27 mouse cellular contexts compared by ENCODE assay signal in the genomic region with DNA sequence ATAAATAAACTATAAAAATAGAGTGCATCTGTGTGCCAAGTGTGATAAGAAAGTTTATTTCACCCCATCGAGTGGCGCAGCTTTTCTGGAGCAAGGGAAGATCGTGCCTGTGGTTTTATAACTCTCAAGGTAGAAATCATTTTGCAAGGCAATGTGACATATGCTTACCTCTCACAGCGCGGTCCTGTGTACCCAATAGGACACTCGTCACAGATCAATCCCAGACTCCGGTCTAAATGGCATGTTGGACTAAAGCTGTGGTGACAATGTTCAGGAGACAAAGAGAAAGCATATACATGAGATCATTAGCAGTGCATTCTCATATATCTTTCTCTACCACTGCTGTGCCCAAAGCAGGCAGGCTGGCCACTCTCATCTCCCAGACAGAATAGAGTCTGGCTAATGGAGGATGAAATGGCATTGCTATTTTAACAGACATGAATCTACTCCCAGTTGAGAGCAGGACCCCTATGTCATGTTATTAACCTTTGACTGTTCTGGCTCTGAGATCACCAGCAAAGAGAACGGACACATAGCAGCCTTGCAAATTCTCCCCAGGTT.
A peak's percentile ranks its signal among the peaks of the same experiment; 100 is the strongest.
DNase-seq lines count a peak whose midpoint lies in the region; ATAC-seq and TF ChIP-seq lines count a peak whose summit lies in the region.
"Had no signal": no experiment of that assay in that cellular context is flagged by ENCODE, and none has a peak within 500 bp of the region (broad histone marks: within the 10 kb centered on the region; RNA-seq: fewer than 3 reads in every experiment).

No protein-coding gene starts in this region.

- no peak for TF ChIP-seq CTCF in gastrocnemius, adult 2 months (IDR thresholded peaks at IDR 0.05)

- no peak overlapping the region for H3K9ac ChIP-seq in intestine, embryonic 15.5 days
- no peak overlapping the region for H3K9ac ChIP-seq in intestine, embryonic 16.5 days (ENCODE audit: low read depth, low read length)
- H3K9ac ChIP-seq in hindbrain, embryonic 16.5 days (ENCODE audit: low read depth, low read length), result no peak overlapping the region
- H3K9ac ChIP-seq in neural tube, embryonic 15.5 days (replicated peaks), result no peak overlapping the region
- H3K9ac ChIP-seq: forebrain, postnatal 0 days; limb, embryonic 12.5 days; liver, embryonic 15.5 days; lung, embryonic 15.5 days; midbrain, embryonic 12.5 days had no signal

- 0 out of 2 replicates have a peak, but pooled peaks have one; percentile 39 for ATAC-seq in intestine, embryonic 15.5 days
- ATAC-seq in intestine, embryonic 16.5 days, result no peak
- ATAC-seq in hindbrain, embryonic 16.5 days, result peak; percentile 42; the same call in 1 of the 2 replicates
- peak; percentile 38 for ATAC-seq in neural tube, embryonic 15.5 days (ENCODE audit: low FRiP score)
- ATAC-seq: forebrain, postnatal 0 days; Patski had no signal

- WGBS in intestine, embryonic 15.5 days, result 30% methylated on average over 8 of the region's 8 CpGs
- WGBS in intestine, embryonic 16.5 days, result 41% methylated on average over 8 of the region's 8 CpGs
- 68% methylated on average over 8 of the region's 8 CpGs for WGBS in hindbrain, embryonic 16.5 days
- 43% methylated on average over 8 of the region's 8 CpGs for WGBS in neural tube, embryonic 15.5 days

- H3K27me3 ChIP-seq in intestine, embryonic 15.5 days (replicated peaks), result no peaks in the 10 kb centered on the region
- no peaks in the 10 kb centered on the region for H3K27me3 ChIP-seq in intestine, embryonic 16.5 days (replicated peaks; ENCODE audit: control insufficient read depth, insufficient read depth, low read length)
- H3K27me3 ChIP-seq in hindbrain, embryonic 16.5 days (replicated peaks; ENCODE audit: control insufficient read depth, insufficient read depth, low read length), result no peaks in the 10 kb centered on the region
- no peaks in the 10 kb centered on the region for H3K27me3 ChIP-seq in neural tube, embryonic 15.5 days (replicated peaks)
- H3K27me3 ChIP-seq: limb, embryonic 12.5 days; liver, embryonic 15.5 days; lung, embryonic 15.5 days; midbrain, embryonic 12.5 days; Patski had no signal

- H3K9me3 ChIP-seq in intestine, embryonic 15.5 days, result no peaks in the 10 kb centered on the region
- no peaks in the 10 kb centered on the region for H3K9me3 ChIP-seq in intestine, embryonic 16.5 days (ENCODE audit: control insufficient read depth, low read length)
- H3K9me3 ChIP-seq in hindbrain, embryonic 16.5 days (ENCODE audit: control insufficient read depth, low read length), result no peaks in the 10 kb centered on the region
- no peaks in the 10 kb centered on the region for H3K9me3 ChIP-seq in neural tube, embryonic 15.5 days (replicated peaks)
- H3K9me3 ChIP-seq: G1E; limb, embryonic 12.5 days; liver, embryonic 15.5 days; lung, embryonic 15.5 days; midbrain, embryonic 12.5 days had no signal

- H3K4me1 ChIP-seq in intestine, embryonic 15.5 days (replicated peaks), result no peaks in the 10 kb centered on the region
- no peaks in the 10 kb centered on the region; the same call in 1 of the 2 replicates for H3K4me1 ChIP-seq in intestine, embryonic 16.5 days (ENCODE audit: control insufficient read depth, insufficient read depth, low read length)
- peaks cover 3% of the 10 kb centered on the region; the same call in 1 of the 2 replicates for H3K4me1 ChIP-seq in hindbrain, embryonic 16.5 days (ENCODE audit: control insufficient read depth, insufficient read depth, low read depth, low read length)
- peaks cover 10% of the 10 kb centered on the region for H3K4me1 ChIP-seq in neural tube, embryonic 15.5 days
- H3K4me1 ChIP-seq: limb, embryonic 12.5 days; liver, embryonic 15.5 days; lung, embryonic 15.5 days; midbrain, embryonic 12.5 days had no signal

- no peak overlapping the region for H3K4me3 ChIP-seq in gastrocnemius, adult 2 months
- H3K4me3 ChIP-seq in intestine, embryonic 15.5 days (replicated peaks), result no peak overlapping the region
- no peak overlapping the region for H3K4me3 ChIP-seq in intestine, embryonic 16.5 days (ENCODE audit: low read length)
- H3K4me3 ChIP-seq in hindbrain, embryonic 16.5 days (ENCODE audit: low read length), result no peak overlapping the region
- no peak overlapping the region for H3K4me3 ChIP-seq in neural tube, embryonic 15.5 days (replicated peaks)
- H3K4me3 ChIP-seq: erythroblast, embryonic 14.5 days; layer of hippocampus, adult 2 months; left cerebral cortex, adult 2 months; limb, embryonic 12.5 days; liver, embryonic 15.5 days; lung, embryonic 15.5 days; midbrain, embryonic 12.5 days; myocyte had no signal

- H3K27ac ChIP-seq in gastrocnemius, adult 2 months, result peak overlapping the region; percentile 79; the same call in 1 of the 2 replicates
- no peak overlapping the region for H3K27ac ChIP-seq in intestine, embryonic 15.5 days
- H3K27ac ChIP-seq in intestine, embryonic 16.5 days (ENCODE audit: low read length), result no peak overlapping the region
- H3K27ac ChIP-seq in hindbrain, embryonic 16.5 days (ENCODE audit: low read depth, low read length), result no peak overlapping the region
- H3K27ac ChIP-seq in neural tube, embryonic 15.5 days (replicated peaks), result no peak overlapping the region
- H3K27ac ChIP-seq: left cerebral cortex, adult 2 months; limb, embryonic 12.5 days; liver, embryonic 15.5 days; lung, embryonic 15.5 days; midbrain, embryonic 12.5 days had no signal

- no peak overlapping the region for H3K4me2 ChIP-seq in intestine, embryonic 15.5 days (replicated peaks)
- H3K4me2 ChIP-seq in intestine, embryonic 16.5 days (ENCODE audit: low read depth, low read length), result no peak overlapping the region
- no peak overlapping the region for H3K4me2 ChIP-seq in hindbrain, embryonic 16.5 days (ENCODE audit: low read length)
- no peak overlapping the region; the same call in 1 of the 2 replicates for H3K4me2 ChIP-seq in neural tube, embryonic 15.5 days
- H3K4me2 ChIP-seq: limb, embryonic 12.5 days; liver, embryonic 15.5 days; lung, embryonic 15.5 days; midbrain, embryonic 12.5 days had no signal

- intact Hi-C loops in gastrocnemius, adult 2 months (cut with DNase I), result no loop called here

- no peaks in the 10 kb centered on the region for H3K36me3 ChIP-seq in intestine, embryonic 15.5 days
- no peaks in the 10 kb centered on the region for H3K36me3 ChIP-seq in intestine, embryonic 16.5 days (ENCODE audit: control insufficient read depth, insufficient read depth, low read length)
- H3K36me3 ChIP-seq in hindbrain, embryonic 16.5 days (ENCODE audit: control insufficient read depth, insufficient read depth, low read length), result no peaks in the 10 kb centered on the region
- no peaks in the 10 kb centered on the region for H3K36me3 ChIP-seq in neural tube, embryonic 15.5 days
- H3K36me3 ChIP-seq: G1E; limb, embryonic 12.5 days; liver, embryonic 15.5 days; lung, embryonic 15.5 days; midbrain, embryonic 12.5 days had no signal

- no peak for DNase-seq in gastrocnemius, adult 2 months
- no peak for DNase-seq in gastrocnemius, adult 8-10 months (ENCODE audit: low spot score in 2 of 2)
- no peak for DNase-seq in kidney, adult 8-10 months
- DNase-seq: adrenal gland, postnatal 36 days; cerebellum, adult 18-20 months; cerebellum, postnatal 10 days; forebrain, postnatal 0 days; gastrocnemius, postnatal 36 days; heart, postnatal 14 days; kidney, adult 11 months; kidney, postnatal 36 days; lung, postnatal 36 days; thymus, postnatal 4 days had no signal
